Mouse (Mus musculus): ENCODE results near the gene Odaph. TPM values are rescaled to one million over a fixed set of nuclear protein-coding genes. Genes with fewer than 3 reads are reported as not detected.

Gene Odaph
- polyA plus RNA-seq, 2 experiments, result not detected

DNA sequence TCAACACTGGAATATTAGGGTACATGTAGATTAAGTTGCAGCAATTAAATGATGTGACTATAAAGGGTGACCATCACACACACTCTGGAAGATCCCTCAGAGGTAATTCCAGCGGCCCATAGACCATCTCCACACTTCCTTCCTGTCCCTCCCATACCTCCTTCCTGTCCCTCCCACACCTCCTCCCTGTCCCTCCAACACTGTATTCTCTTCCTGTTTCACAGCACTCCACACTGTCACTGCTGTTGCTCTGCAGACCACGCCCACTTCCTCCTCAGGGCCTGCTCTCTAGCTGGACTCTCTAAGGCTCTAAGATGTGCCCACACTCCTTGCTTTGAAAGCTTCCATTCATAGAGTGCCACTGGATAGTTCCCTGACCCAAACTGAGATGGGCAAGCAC is 13.5 kb downstream of the Odaph start:
- Histone ChIP-seq H3K4me1 (ENCODE audit: control insufficient read depth, insufficient read depth, low read length) (no peaks in the 10 kb centered on the region; the same call in 1 of the 2 replicates), H3K27ac (replicated peaks; ENCODE audit: low read depth, low read length) (no peak overlapping the region), H3K36me3 (ENCODE audit: control insufficient read depth, insufficient read depth, low read length) (no peaks in the 10 kb centered on the region), H3K4me2 (replicated peaks; ENCODE audit: low read depth, low read length, severe bottlenecking) (no peak overlapping the region), H3K4me3 (replicated peaks; ENCODE audit: low read length) (no peak overlapping the region), H3K9ac (ENCODE audit: low read depth, low read length, severe bottlenecking) (no peak overlapping the region), H3K27me3 (ENCODE audit: control insufficient read depth, insufficient read depth, low read length) (no peaks in the 10 kb centered on the region), H3K9me3 (ENCODE audit: control insufficient read depth, low read length) (no peaks in the 10 kb centered on the region; the same call in 1 of the 2 replicates)
- no peak for TF ChIP-seq POLR2A (IDR thresholded peaks at IDR 0.05; ENCODE audit: borderline replicate concordance, extremely low read depth, insufficient read depth, insufficient read length)
- DNase-seq (ENCODE audit: low spot score), result no peak
- 71% methylated on average over 2 of the region's 2 CpGs for WGBS
- ATAC-seq (ENCODE audit: low FRiP score, low read depth), result no peak

DNA sequence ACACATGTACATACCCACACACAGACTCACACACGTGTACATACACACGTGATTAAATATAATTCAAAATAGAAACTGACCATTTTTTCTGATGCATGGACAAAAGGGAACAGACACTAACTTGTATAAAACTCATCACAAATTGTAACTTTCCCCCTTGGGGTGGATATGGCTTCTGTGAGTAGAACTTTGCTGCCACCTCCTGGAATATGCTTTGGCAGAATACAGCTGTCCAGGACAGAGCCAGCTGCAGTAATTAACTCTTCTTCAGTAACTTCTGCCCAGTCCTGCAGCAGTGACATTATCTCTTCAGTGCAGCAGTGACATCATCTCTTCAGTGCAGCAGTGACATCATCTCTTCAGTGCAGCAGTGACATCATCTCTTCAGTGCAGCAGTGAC is 15.7 kb downstream of the Odaph start:
- no peak for ATAC-seq (ENCODE audit: low FRiP score, low read depth)
- H3K36me3 ChIP-seq (ENCODE audit: control insufficient read depth, insufficient read depth, low read length), result no peaks in the 10 kb centered on the region
- DNase-seq (ENCODE audit: low spot score), result peak; percentile 40
- 77% methylated on average over 2 of the region's 2 CpGs for WGBS
- H3K4me2 ChIP-seq (replicated peaks; ENCODE audit: low read depth, low read length, severe bottlenecking), result no peak overlapping the region
- no peak overlapping the region for H3K9ac ChIP-seq (ENCODE audit: low read depth, low read length, severe bottlenecking)
- H3K4me3 ChIP-seq (replicated peaks; ENCODE audit: low read length), result no peak overlapping the region
- no peak overlapping the region for H3K27ac ChIP-seq (replicated peaks; ENCODE audit: low read depth, low read length)
- H3K9me3 ChIP-seq (ENCODE audit: control insufficient read depth, low read length), result no peaks in the 10 kb centered on the region; the same call in 1 of the 2 replicates
- H3K4me1 ChIP-seq (ENCODE audit: control insufficient read depth, insufficient read depth, low read length), result no peaks in the 10 kb centered on the region; the same call in 1 of the 2 replicates
- no peaks in the 10 kb centered on the region for H3K27me3 ChIP-seq (ENCODE audit: control insufficient read depth, insufficient read depth, low read length)
- TF ChIP-seq POLR2A (IDR thresholded peaks at IDR 0.05; ENCODE audit: borderline replicate concordance, extremely low read depth, insufficient read depth, insufficient read length), result no peak

DNA sequence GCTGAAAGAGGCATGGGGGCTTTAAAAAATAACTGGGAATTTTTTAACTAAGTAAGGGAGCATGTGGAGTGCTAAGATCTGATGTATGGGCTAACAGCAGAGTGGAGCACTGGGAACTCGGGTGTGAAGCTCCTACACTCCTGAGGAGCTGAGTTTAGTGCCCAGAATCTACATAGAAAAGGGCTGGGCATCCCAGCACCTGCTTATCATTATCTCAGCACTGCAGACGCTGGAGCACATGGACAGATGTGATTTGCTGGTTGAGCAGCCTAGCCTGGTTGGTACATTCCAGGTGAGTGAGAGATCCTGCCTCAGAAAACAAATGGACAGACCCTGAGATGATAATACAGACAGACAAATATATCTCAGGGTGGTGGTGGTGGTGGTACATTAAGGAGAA is 22.6 kb downstream of the Odaph start:
- no peak overlapping the region for H3K27ac ChIP-seq (replicated peaks; ENCODE audit: low read depth, low read length)
- H3K9ac ChIP-seq (ENCODE audit: low read depth, low read length, severe bottlenecking), result no peak overlapping the region
- H3K36me3 ChIP-seq (ENCODE audit: control insufficient read depth, insufficient read depth, low read length), result no peaks in the 10 kb centered on the region
- H3K4me1 ChIP-seq (ENCODE audit: control insufficient read depth, insufficient read depth, low read length), result no peaks in the 10 kb centered on the region
- no peaks in the 10 kb centered on the region for H3K9me3 ChIP-seq (ENCODE audit: control insufficient read depth, low read length)
- DNase-seq (ENCODE audit: low spot score) (no peak), ATAC-seq (ENCODE audit: low FRiP score, low read depth) (no peak)
- WGBS, result 22% methylated on average over 2 of the region's 2 CpGs
- no peak overlapping the region for H3K4me2 ChIP-seq (replicated peaks; ENCODE audit: low read depth, low read length, severe bottlenecking)
- no peaks in the 10 kb centered on the region for H3K27me3 ChIP-seq (ENCODE audit: control insufficient read depth, insufficient read depth, low read length)
- TF ChIP-seq POLR2A (IDR thresholded peaks at IDR 0.05; ENCODE audit: borderline replicate concordance, extremely low read depth, insufficient read depth, insufficient read length), result no peak
- H3K4me3 ChIP-seq (replicated peaks; ENCODE audit: low read length), result no peak overlapping the region

DNA sequence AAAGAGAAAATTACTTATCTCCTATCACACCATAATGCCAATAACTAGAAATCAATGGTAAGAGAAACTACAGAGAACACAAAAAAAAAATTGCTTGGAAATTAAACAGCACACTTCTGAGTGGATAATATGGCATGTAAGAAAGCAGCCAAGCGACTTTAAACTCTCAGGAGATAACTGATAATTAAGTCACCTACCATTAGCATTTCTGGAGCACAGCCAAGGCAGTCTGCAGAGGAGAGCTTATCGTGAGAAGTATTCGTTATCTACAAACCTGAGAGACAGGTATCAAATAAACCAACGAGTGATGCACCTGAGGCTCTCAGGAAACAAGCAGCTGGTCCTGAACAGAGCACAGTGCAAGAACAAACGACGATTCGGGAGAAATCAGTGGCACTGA is 24.5 kb downstream of the Odaph start:
- Histone ChIP-seq H3K27me3 (ENCODE audit: control insufficient read depth, insufficient read depth, low read length) (no peaks in the 10 kb centered on the region), H3K27ac (replicated peaks; ENCODE audit: low read depth, low read length) (no peak overlapping the region), H3K4me1 (ENCODE audit: control insufficient read depth, insufficient read depth, low read length) (no peaks in the 10 kb centered on the region), H3K4me3 (replicated peaks; ENCODE audit: low read length) (no peak overlapping the region), H3K36me3 (ENCODE audit: control insufficient read depth, insufficient read depth, low read length) (no peaks in the 10 kb centered on the region), H3K9ac (ENCODE audit: low read depth, low read length, severe bottlenecking) (no peak overlapping the region), H3K4me2 (replicated peaks; ENCODE audit: low read depth, low read length, severe bottlenecking) (no peak overlapping the region), H3K9me3 (ENCODE audit: control insufficient read depth, low read length) (no peaks in the 10 kb centered on the region)
- 69% methylated on average over 7 of the region's 7 CpGs for WGBS
- no peak for TF ChIP-seq POLR2A (IDR thresholded peaks at IDR 0.05; ENCODE audit: borderline replicate concordance, extremely low read depth, insufficient read depth, insufficient read length)
- ATAC-seq (ENCODE audit: low FRiP score, low read depth) (no peak), DNase-seq (ENCODE audit: low spot score) (peak; percentile 21)

DNA sequence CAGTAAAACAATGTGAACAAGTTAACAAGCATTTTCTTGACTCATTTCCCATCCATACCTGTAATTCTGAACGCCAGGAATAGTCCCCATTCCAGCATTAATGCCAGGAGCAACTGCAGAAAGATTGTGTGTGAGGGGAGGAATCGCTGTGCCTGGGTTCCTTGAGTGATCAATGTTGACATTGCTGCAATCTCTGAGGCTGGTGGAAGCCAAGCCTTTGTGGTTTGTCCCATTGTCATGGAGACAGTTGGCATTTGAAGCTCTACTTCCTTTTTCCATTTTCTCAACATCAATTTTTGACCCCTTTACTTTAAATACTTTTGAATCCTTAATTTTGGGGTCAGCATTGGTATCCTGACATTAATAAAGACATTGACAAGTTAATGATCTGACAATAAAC is 32.7 kb downstream of the Odaph start:
- no peak for ATAC-seq (ENCODE audit: low FRiP score, low read depth)
- Histone ChIP-seq H3K9ac (ENCODE audit: low read depth, low read length, severe bottlenecking) (no peak overlapping the region), H3K9me3 (ENCODE audit: control insufficient read depth, low read length) (no peaks in the 10 kb centered on the region), H3K36me3 (ENCODE audit: control insufficient read depth, insufficient read depth, low read length) (no peaks in the 10 kb centered on the region), H3K4me1 (ENCODE audit: control insufficient read depth, insufficient read depth, low read length) (no peaks in the 10 kb centered on the region), H3K27ac (replicated peaks; ENCODE audit: low read depth, low read length) (no peak overlapping the region), H3K27me3 (ENCODE audit: control insufficient read depth, insufficient read depth, low read length) (no peaks in the 10 kb centered on the region), H3K4me2 (replicated peaks; ENCODE audit: low read depth, low read length, severe bottlenecking) (no peak overlapping the region), H3K4me3 (replicated peaks; ENCODE audit: low read length) (no peak overlapping the region)
- no peak for TF ChIP-seq POLR2A (IDR thresholded peaks at IDR 0.05; ENCODE audit: borderline replicate concordance, extremely low read depth, insufficient read depth, insufficient read length)
- WGBS, result 54% methylated on average over 2 of the region's 2 CpGs
- DNase-seq (ENCODE audit: low spot score), result no peak

Data from limb, embryonic 14.5 days (tissue).